Mouse (Mus musculus): ENCODE data around the gene Robo1.

The Robo1 gene

GRCm38 (mm10) chr16:72307537-72308330 lies at the start of gene Robo1:
Gene Robo1, plus strand, starts transcription at chr16:72308306.
- no peak for DNase-seq (ENCODE audit: low spot score in 2 of 2)

DNA sequence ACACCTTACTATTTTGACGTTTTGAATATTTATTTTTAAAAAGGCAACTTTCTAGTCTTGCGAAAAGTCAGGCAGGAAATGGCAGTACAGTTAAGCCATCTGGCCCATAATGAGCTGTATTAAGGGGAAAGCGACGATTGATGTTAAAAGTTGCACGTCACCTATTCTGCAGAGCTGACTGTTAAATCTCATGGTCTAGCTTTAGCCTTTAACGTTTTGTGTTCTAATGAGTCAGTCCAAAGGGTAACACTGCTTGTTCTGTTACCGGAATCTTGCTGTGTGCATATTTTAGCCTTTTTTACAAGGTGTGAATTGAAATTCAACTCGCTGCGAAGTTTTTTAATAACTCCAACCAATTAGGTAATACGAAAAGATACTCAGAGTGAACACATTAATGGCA lies 40.3 kb upstream of the Robo1 start:
- no peak for DNase-seq (ENCODE audit: low spot score in 2 of 2)

DNA sequence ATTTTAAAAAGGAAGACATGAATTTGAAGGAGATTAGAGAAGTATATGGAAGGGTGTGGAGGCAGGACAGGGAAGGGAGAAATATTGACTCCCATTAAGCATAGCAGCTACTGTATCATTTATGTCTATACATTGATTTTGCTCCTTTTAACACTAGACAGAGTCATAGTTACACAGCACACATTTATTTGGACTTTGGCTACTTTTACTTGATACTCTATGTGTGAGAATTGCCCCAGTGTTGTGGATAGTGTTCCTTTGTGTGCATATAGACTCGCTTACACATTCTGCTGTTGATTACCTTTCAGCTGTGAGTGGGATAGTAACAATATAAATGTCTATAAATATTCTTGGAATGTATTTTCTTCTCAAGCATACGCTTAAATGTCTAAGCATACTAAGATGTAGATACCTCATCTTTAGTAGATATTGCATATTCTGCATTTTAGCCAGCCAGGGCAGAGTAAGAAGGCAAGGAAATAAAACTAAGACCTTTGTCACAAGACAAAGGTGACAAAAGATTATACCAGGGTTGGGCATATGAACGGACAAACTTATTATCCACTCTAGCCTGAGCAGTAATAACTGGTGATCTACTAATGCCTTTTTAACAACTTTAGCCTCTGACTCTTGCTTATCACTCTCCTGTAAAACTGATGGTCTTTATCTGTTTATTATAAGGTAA lies 31.6 kb upstream of the Robo1 start:
- DNase-seq (ENCODE audit: low spot score in 2 of 2), result no peak

GRCm38 (mm10) chr16:72308331-72308668 lies 194 bp downstream of the Robo1 start:
- no peak for DNase-seq (ENCODE audit: low spot score in 2 of 2)

DNA sequence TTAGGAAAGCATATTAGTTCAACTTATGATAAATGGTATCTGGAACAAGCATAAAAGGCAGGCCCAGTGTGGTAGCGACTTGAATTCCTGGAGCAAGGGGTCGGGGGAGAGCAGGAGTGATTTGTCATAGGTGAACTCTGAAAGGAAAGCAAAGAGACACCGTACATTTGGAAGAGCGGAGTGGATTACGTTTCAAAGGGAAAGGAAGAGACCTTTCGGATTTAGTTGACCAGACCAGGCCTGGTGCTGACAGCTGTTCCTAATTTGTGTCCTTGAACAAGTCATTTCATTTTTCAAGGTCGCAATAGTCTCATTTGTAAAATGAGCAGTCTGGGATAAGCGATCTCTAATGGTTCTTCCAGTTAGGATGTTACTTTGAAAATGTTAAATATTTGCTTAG lies 19.2 kb downstream of the Robo1 start:
- no peak for DNase-seq (ENCODE audit: low spot score in 2 of 2)

- DNase-seq (ENCODE audit: low spot score in 2 of 2), result no peak
Observed at GRCm38 (mm10) chr16:72328579-72328978, 20.5 kb downstream of the Robo1 start.

DNA sequence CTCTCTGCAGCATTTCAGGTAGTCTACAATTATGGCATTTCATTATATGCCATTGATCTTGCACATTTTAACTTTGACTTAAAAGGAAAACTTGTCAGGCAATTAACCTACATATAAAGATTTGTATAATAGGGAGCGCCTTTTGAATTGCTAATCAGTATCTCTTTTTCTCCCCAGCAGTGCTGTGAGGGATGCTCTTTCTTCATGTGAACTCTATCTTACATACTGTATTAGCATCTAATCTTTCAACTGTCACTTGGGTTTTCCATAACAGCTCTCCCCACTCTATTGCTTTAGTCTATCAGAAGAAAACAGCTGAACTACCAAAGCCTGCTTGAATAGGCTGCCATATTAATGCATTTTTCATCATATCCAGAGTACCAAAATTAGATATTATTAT lies 29.7 kb downstream of the Robo1 start:
- DNase-seq (ENCODE audit: low spot score in 2 of 2), result no peak

DNA sequence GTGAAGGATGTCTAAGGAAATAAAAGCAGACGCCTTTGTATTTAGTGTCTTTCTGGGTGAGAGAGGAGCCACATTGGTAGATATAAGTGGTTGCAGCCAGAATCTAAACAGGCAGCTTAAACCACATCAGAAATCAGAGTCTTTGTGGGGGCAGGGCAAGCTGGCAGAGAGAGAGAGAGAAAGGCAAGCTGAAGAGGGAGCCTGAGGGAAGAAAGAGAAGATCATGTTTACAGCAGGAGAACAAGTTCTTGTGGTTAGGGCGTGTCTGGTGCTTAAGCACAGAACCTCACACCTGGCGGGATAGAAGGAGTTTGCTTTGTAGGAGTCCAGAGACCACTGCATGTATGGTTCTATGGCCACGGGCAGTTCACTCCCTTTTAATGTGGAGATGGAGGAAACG lies 42.3 kb downstream of the Robo1 start:
- DNase-seq (ENCODE audit: low spot score in 2 of 2), result no peak

- no peak for DNase-seq (ENCODE audit: low spot score in 2 of 2)
Observed at GRCm38 (mm10) chr16:72356515-72357357, 48.6 kb downstream of the Robo1 start.

GRCm38 (mm10) chr16:72376896-72377295 lies 68.8 kb downstream of the Robo1 start:
- DNase-seq (ENCODE audit: low spot score in 2 of 2), result no peak

DNA sequence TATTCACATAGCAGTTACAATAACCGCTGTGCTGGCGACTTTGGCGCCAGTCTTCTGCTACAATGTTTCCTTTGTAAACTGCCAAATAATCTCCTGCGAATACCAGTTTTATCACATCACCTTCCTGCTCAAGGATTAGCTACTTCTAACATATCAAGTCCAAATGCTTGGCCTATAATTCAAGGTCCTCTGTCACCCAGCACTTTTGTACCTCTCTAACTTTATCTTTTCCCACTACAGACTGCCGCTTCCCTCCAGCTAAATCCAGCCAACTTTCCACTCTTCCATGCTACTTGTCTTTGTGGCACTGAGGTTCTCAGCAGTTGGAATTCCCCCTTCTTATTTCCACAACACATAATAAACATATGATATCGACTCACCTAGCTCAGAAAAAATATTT lies 73.7 kb downstream of the Robo1 start:
- DNase-seq (ENCODE audit: low spot score in 2 of 2), result no peak

GRCm38 (mm10) chr16:72383566-72383965 lies 75.5 kb downstream of the Robo1 start:
- no peak for DNase-seq (ENCODE audit: low spot score in 2 of 2)

GRCm38 (mm10) chr16:72393512-72393911 lies 85.4 kb downstream of the Robo1 start:
- DNase-seq (ENCODE audit: low spot score in 2 of 2), result no peak

GRCm38 (mm10) chr16:72398811-72399210 lies 90.7 kb downstream of the Robo1 start:
- no peak for DNase-seq (ENCODE audit: low spot score in 2 of 2)

- DNase-seq (ENCODE audit: low spot score in 2 of 2), result no peak
Observed at GRCm38 (mm10) chr16:72402381-72402780, 94.3 kb downstream of the Robo1 start.

- no peak for DNase-seq (ENCODE audit: low spot score in 2 of 2)
Observed at GRCm38 (mm10) chr16:72409820-72410219, 101.7 kb downstream of the Robo1 start.

DNA sequence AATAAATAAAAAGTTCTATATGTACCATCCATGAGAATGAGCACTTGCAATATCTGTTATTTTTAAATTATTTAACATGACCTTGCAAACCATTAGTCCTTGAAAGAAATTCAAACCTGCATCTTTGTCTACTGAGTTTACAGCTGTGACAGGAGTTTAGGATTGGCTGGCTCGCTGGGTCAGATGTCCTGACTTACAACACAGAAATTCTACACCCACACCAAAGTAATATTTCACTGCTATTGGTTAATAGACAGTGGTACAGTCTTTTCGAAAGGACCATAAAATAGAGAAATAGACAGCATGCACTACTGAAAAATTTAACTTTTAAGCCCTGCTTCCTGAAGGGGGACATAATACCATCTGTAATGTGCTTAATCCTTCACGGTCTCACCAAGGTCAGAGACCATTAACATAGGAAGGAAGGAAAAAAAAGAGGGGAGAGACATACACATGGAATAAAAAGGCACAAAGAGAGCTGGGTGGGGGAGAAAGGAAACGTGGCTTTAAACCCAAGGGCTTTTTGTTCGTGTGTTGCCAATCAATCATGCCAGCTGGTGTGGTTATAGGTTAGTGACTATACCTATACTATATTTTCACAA lies 103.7 kb downstream of the Robo1 start:
- DNase-seq (ENCODE audit: low spot score in 2 of 2), result no peak

DNA sequence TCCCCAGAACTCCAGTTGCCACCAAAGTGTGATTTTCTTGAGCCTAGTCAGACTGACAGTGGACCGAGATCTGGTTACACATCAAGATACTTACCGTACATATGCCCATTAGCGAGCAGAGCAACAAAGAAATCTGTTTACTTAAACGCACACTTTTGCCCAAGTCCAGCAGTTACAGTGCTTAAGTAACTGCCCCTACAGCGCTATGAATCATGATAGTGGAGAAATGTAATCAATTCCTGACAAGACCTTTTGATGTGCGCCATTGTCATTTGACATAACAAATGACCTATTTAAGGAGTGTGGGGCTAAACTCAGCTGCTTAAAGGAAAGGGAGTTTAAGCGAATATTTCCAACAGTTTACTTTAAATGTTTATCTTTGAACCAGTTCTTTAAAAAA lies 104.8 kb downstream of the Robo1 start:
- no peak for DNase-seq (ENCODE audit: low spot score in 2 of 2)

DNA sequence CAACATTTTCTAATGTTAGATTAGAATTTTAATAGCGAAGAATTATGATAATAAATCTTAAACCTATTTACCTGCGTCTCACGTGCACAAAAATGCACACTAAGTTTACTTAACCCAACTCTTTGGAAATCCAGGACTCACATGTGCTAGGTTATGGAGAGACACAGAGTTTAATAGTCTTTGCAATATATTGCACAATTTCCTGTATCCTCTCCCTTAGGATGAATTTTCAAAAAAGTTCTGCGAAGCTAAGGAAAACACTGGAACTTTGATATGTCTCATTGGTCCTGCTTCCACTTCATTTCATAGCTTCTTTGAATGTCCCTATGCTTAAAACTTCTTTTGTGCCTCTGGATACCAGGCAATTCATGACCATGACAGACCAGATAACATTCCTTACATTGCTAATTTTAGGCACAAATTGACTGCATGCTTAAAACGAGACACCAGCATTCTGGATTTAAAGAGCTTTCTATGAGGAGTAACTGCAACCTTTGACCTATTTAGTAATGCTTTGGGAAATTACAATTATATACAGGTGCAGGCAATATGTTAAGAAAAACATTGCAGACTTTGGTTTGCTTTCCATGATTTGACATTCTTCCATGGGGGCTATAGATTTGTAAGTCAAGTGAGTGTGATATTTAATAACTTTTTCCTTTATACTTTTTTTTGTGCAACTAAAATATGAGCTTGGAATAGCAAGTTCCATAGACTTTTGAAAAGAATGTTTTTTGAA lies 111.4 kb downstream of the Robo1 start:
- no peak for DNase-seq (ENCODE audit: low spot score in 2 of 2)

DNA sequence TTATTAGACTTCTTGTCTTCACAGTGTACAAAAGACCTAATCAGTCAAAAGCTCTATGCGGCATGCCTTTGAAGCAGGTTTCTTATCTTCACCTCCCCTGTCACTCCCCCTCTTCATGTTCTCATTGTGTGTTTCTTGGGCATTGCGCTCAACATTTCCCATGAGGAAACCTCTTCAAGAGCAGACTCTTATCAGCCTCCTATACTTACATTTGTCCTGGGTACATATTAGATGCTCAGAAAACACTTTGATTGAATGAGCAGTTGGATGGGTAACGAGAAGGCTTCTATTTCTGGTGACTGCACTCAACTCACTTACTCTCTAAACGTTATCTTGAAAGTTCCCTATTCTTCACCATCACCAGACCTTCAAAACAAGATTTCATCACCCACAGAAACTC lies 114.3 kb downstream of the Robo1 start:
- no peak for DNase-seq (ENCODE audit: low spot score in 2 of 2)

DNA sequence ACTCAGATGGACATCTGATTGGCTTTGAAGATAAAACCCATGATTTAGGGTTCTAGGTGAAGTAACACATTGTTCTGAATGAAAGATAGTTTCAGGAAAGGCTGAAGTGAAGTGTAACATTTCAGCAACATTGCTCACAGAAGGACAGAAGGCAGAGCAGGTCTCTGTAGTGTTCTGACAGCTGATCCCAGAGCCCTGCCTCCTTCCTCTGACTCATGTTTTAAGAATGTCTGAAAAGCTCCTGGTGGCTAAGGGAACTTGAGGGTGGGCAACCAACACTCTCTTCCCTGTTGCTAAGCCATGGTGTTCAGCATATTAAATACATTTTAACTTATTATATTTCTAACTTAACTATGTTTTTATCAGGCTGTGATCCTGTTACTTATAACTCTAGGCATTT lies 126.3 kb downstream of the Robo1 start:
- DNase-seq (ENCODE audit: low spot score in 2 of 2), result no peak
